Mouse (Mus musculus) ovary, postnatal 36 days (tissue): ENCODE results near the gene Stpg1.
A peak's percentile ranks its signal among the peaks of the same experiment; 100 is the strongest.

Source experiments
- DNase-seq: peaks from one replicate; pipeline ENCODE4 v3.0.0; 2022; ENCODE audit warnings: low spot score, mixed read lengths

The Stpg1 gene

GRCm38 (mm10) chr4:135494521-135495396, at the start of gene Stpg1, which contains the start of gene Nipal3:
Gene Stpg1 (plus strand): TSS chr4:135494790.
Gene Nipal3 (minus strand): TSS chr4:135495038.
- peak; percentile 83 for DNase-seq

- no peak for DNase-seq
Observed at GRCm38 (mm10) chr4:135451360-135452015, 43.1 kb upstream of the Stpg1 start.

DNA sequence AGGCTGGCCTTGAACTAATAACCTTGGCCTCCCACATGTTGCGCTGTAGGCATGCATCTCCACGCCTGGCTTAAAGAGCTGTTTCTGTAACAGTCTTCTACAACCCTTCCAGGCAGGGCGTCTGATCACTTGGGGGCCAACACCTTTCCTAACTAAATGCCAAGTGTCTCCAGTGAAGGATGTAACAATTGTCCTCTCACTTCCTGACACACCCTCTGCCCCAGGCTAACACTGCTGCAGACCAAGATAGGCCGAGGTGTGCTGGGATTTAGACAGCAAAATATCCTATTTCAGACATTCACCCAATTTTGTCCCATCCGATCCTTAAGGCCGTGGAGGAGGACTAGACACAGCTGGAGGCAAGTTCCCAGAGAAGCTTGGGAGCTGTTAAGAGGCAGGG, 41.4 kb upstream of the Stpg1 start:
- DNase-seq: no peak

DNA sequence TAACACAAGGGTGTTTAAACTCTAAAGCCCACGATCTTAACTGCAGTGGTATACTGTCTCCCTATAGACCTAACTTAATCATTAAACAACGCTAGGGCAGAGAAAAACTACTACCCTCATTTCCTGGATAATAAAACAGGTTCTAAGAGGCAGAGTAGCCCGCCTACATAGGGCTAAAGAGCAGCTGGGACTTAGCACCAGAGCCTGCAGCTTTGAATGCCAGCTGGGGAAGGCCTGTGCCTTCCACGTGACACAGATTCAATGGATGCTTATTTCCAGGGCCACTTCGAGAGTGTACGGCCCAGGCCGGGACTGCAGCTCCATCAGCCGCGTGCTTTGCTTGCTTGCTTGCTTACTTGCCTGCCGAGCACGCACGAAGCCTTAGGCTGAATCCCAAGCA, 41.0 kb upstream of the Stpg1 start:
- DNase-seq: no peak

DNA sequence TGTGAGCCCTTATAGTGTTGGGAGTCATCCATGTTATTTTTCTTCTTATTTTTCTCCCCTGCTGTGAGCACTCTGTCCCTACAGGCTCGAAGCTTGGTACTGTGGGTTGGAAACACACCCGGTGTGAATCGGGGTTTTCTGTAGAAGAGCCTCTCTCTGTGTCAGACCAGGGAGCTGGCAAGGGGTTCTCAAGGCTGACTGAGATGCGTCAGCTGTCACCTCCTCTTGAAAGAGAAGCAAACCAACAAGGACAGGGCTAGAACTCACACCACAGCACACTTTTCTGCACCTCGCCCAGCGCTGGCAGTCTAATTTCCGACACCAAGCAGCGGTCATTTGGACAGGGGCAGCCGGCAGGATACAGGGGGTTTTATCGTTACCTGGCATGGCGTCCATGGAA, 31.2 kb upstream of the Stpg1 start:
- DNase-seq: no peak

GRCm38 (mm10) chr4:135477851-135478250, 16.7 kb upstream of the Stpg1 start:
- DNase-seq: no peak

DNA sequence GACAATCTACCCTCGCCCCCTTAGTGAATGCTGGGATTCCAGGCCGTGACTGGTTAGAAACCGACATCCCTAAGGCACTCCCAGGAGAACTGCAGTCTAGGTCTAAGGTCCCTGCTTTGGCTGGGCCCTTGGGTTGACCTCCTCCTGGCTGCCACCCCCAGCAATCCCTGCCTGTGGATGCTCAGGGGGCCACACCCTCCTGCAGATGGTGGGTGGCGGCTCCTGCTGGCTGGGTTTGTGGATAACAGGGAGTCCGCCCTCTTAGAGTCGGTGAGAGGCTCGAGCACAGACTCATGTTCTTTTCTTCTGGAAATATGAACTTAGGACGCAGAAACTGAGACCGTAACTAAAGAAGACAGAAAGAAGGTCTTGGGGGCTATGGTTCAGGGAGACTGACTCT, 14.2 kb upstream of the Stpg1 start:
- no peak for DNase-seq

DNA sequence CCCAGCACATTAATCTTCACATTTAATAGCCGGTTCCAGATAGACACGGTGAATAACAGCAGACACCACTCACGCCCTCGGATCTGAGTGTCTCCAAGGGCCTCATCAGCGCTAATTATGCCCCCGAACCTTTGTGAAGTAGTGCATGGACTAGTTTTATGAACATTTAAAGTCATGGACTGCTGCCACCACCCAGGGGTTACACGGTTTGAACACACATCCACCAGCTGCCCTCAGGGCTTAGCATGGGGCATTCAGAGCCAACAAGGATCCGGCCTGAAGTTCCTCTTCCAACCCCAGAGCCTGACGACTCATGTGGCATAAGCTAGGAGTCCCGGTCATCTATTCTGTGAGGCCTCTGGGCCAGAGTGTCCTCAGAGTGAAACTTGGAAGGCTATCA, 9.5 kb upstream of the Stpg1 start:
- no peak for DNase-seq

DNA sequence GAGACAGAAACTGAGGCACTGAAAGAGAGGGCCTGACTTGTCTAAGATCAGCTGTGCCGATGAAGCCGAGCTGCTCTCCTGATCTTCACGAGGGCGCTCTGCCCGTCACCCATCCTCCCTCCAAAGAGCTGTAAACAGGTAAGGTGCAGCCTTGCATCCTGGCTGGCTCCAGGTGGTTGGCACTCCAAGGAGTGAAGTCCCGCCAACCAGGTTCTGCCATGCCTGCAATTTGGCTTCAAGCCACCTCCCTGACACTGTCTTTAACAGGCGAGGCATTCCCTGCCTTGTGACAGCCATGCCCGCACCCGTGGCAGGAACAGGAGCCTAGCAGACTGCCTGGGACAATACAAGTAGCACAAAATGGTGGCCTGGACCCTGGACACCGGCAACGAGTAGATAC, 8.2 kb upstream of the Stpg1 start:
- DNase-seq: peak; percentile 16

DNA sequence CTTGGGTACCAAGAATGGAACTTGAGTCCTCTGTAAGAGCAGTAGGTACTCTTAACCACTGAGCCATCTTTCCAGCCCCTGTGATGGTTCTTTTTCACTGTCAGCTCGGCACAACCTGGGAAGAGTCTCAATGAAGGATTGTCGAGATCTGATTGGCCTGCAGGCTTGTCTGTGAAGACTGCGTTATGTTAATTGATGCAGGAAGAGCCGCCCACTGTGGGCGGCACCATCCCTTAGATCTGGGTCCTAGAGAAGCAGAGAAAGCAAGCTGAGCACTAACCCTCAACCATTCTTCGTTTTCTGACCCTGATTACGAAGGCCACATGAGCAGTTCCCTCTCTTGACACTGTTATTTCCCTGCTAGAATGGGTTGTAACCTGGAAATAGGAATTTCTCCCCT, 5.3 kb upstream of the Stpg1 start:
- DNase-seq: no peak

DNA sequence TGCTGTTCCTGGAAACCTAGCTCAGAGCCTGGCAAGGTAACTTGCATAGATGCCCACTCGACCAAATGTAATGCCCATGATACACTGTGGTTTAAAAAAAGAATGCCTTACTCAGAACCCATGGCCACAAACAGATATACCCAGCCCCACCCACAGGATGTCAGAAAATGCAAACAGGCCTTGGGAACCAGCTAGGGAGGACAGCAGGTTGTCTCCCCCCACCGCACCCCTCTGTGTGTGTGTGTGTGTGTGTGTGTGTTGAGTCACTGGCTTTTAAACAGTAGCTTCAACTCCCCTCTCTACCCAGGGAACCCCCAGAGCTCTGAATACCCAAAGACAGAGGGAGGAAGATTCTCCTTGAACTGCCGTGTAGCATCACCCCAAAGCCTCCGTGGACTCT, 1.3 kb upstream of the Stpg1 start:
- DNase-seq: no peak

DNA sequence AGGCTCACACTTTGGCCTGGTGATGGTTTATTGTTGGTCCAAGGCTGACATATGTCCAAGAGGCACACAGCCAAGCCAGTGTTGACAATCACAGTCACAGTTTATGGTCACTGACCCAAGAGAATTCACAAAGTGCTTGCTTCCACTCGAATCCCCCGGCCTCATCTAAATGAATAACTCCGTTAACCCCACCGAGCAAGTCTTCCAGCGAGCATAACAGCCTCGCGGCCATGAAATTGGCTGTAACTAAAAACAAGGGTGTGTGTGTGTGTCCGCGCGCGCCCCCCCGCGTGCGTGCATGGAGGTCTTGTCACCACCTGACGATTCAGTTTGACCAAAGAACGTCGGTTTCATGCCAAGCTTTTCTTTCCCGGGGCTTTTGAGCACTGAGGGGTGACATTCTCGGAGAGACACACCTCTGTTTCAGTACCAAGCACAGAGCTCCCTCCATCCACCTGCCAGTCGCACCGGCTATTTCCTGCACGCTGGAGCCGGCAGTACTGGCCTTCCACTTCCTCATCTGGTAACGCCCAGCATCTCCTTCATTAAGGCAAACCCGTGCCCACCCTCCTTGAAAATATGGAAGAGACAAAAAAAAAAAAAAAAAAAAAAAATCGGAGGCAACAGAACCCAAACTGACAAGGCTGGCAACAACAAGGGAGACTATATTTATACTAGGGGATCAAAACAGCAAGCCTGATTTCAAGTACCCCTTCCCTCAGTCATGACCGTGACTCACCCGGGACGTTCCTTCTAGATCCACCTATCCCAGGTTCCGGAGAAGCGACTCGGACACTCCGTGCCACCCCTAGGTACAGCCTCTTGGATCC, 684 bp upstream of the Stpg1 start:
- DNase-seq: peak; percentile 45

DNA sequence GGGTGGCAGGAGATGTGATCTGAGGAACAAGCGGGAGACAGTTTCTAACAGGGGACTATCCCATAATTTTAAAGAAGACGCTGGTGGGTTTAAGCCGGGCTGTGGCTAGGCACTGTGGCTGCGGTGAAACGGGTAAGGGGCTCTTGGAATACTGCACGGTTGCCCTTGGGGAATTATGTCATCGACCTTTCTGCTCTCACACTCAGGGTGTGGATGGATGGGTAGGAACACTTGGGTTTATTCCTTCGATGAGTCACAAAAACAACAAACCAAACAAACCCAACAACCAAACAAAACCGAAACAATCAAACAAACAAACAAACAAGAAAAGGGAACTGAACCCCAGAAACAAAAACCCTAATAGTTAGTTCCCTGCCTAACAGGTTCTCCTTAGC, 804 bp downstream of the Stpg1 start:
- no peak for DNase-seq

DNA sequence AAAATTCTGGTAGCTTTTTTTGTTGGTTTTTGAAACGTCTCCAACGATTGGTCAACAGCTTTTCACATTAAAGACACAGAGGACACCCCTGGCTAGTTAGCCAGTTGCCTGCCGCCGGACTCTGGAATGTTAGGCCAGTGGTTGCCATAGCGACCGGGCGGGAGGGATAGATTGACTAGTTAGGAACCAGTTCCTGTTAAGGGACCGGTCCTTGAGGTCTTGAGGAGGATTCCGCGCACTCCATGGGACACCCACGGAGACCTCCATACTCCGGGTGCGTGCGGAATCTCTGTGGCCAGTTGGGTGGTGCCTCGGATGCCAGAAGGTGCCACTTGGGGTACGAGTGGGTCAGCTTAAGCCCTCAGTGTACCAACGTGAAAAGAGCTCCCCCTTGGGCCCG, 1.2 kb downstream of the Stpg1 start:
- peak; percentile 67 for DNase-seq

DNA sequence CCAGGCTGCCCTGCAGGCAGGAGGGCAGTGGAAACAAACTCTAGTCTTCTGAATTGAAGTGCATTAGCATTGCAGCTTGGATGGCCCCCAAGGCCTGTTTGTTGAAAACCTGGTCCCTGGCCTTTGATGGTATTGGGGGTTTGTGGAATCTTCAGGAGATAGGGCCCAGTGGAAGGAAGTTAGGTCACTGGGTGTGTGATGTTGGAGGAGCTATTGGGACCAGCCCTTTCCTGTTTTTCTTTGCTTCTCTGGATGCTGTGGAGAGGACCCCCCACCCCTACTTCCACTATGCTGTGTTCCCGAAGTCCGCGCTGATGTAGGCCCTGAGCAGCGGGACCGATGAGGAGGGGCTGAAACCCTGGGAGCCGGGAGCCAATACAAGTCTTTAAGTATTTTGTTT, 3.5 kb downstream of the Stpg1 start:
- no peak for DNase-seq

DNA sequence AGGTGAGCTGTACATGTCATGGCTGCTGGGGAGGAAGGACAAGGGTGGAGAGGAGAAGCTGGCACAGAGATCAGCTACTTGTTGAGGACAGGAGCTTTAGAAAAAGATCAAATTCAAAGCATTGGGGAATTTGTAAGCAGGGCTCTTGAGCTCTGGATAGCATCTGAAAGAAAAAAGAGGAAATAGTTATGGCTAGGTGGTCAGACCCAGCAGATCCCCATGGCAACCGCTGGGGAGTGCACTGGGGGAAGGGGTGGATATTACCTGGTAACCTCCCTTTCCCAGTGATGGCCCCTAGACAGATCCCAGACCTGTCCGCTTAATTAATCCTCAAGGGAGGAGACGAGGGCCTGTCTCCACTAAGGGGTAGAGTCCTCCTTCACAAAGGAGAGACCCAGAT, 5.2 kb downstream of the Stpg1 start:
- DNase-seq: no peak

- DNase-seq: no peak
Observed at GRCm38 (mm10) chr4:135501587-135501986, 7.0 kb downstream of the Stpg1 start.

GRCm38 (mm10) chr4:135505794-135506193, 11.2 kb downstream of the Stpg1 start:
- DNase-seq: no peak

GRCm38 (mm10) chr4:135507547-135508350, 13.2 kb downstream of the Stpg1 start:
- no peak for DNase-seq

DNA sequence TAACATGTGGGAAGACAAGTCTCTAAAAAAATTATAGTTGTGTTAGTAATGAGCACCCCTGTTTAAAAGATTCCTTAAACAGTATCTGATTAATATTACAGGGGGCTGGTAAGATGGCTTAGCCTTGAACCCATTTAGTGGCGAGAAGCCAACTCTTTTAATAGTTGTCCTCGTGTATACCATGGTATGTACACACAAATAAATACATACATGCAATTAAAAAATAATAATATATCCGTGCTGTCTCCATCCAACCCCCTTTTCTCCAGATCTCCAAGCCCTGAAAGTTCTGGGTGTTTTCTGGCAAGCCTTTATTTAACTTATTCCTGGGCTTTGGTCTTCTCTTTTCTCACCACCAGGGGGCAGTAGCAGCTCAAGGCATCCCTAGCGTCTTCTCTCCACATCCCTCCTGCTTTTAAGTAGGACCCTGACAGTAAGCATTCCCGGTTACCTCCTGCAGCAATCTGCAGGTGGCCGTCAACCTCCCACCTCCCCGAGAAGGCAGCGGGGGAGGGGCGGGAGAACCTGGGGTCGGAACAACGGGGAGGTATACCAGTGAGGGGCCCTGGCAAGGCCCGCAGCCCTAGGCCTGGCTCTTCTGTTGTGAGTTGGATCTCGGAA, 13.9 kb downstream of the Stpg1 start:
- DNase-seq: peak; percentile 28

DNA sequence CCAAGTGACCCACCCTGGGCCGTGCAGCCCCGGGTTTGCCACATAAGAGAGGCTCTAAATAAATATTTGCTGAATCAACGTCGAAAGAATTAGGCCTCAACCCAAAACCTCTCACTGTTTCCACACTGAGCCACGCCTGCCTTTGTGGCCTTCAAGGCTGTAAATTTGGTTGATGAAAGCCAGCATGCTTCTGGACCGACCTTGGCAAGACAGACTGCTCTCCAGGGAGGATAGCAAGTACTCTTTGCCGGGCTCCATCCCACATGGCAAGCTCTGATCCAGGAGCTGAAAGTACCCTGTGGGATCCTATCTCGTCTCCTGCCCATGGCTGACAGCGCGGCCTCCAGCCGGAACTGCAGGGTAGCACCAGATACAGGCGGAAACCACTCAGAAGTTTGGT, 14.9 kb downstream of the Stpg1 start:
- DNase-seq: no peak
